ENCODE assay signal across 8 mouse cellular contexts in genomic region chr4:137994562-137995336, GRCm38 (mm10). TPM values are rescaled to one million over a fixed set of nuclear protein-coding genes. Genes with fewer than 3 reads are reported as not detected.
DNase-seq lines count a peak whose midpoint lies in the region; ATAC-seq lines count a peak whose summit lies in the region.

No protein-coding gene starts in this region.

- ATAC-seq in forebrain, embryonic 13.5 days = no peak
- no peak for ATAC-seq in limb, embryonic 13.5 days (ENCODE audit: low FRiP score, low read depth)
- no peak for ATAC-seq in neural tube, embryonic 12.5 days (ENCODE audit: low FRiP score, low read depth)
- ATAC-seq in activated CD4-positive, CD25-positive, alpha-beta regulatory T cell, adult 4 months = no peak

- H3K4me3 ChIP-seq in forebrain, embryonic 13.5 days = peak overlapping the region; percentile 98
- H3K4me3 ChIP-seq in limb, embryonic 13.5 days = peak overlapping the region; percentile 95
- peak overlapping the region; percentile 91 for H3K4me3 ChIP-seq in neural tube, embryonic 12.5 days

- peaks cover 32% of the 10 kb centered on the region for H3K36me3 ChIP-seq in forebrain, embryonic 13.5 days (ENCODE audit: poor library complexity, severe bottlenecking)
- peaks cover 39% of the 10 kb centered on the region for H3K36me3 ChIP-seq in limb, embryonic 13.5 days
- peaks cover 29% of the 10 kb centered on the region for H3K36me3 ChIP-seq in neural tube, embryonic 12.5 days

- H3K27ac ChIP-seq in forebrain, embryonic 13.5 days = peak overlapping the region; percentile 96; the same call in 1 of the 2 replicates
- 0 out of 2 replicates have a peak overlapping the region, but pooled peaks have one; percentile 95 for H3K27ac ChIP-seq in limb, embryonic 13.5 days
- no peak overlapping the region for H3K27ac ChIP-seq in neural tube, embryonic 12.5 days

- peaks cover 39% of the 10 kb centered on the region for H3K4me1 ChIP-seq in forebrain, embryonic 13.5 days
- peaks cover 33% of the 10 kb centered on the region for H3K4me1 ChIP-seq in limb, embryonic 13.5 days
- peaks cover 35% of the 10 kb centered on the region for H3K4me1 ChIP-seq in neural tube, embryonic 12.5 days

- H3K27me3 ChIP-seq in forebrain, embryonic 13.5 days = no peaks in the 10 kb centered on the region
- peaks cover 10% of the 10 kb centered on the region for H3K27me3 ChIP-seq in limb, embryonic 13.5 days
- no peaks in the 10 kb centered on the region for H3K27me3 ChIP-seq in neural tube, embryonic 12.5 days (replicated peaks)

- H3K9ac ChIP-seq in forebrain, embryonic 13.5 days = peak overlapping the region; percentile 100
- H3K9ac ChIP-seq in limb, embryonic 13.5 days = peak overlapping the region; percentile 96
- peak overlapping the region; percentile 99 for H3K9ac ChIP-seq in neural tube, embryonic 12.5 days

- 49% methylated on average over 12 of the region's 12 CpGs for WGBS in forebrain, embryonic 13.5 days
- 40% methylated on average over 12 of the region's 12 CpGs for WGBS in limb, embryonic 13.5 days
- 45% methylated on average over 12 of the region's 12 CpGs for WGBS in neural tube, embryonic 12.5 days

- peak overlapping the region; percentile 84 for H3K4me2 ChIP-seq in forebrain, embryonic 13.5 days
- H3K4me2 ChIP-seq in limb, embryonic 13.5 days (replicated peaks) = peak overlapping the region; percentile 83
- peak overlapping the region; percentile 84 for H3K4me2 ChIP-seq in neural tube, embryonic 12.5 days (replicated peaks)

- no peaks in the 10 kb centered on the region for H3K9me3 ChIP-seq in forebrain, embryonic 13.5 days (replicated peaks)
- no peaks in the 10 kb centered on the region for H3K9me3 ChIP-seq in limb, embryonic 13.5 days
- H3K9me3 ChIP-seq in neural tube, embryonic 12.5 days = no peaks in the 10 kb centered on the region

- peak; percentile 61 to 70 for DNase-seq in spleen, postnatal 36 days (ENCODE audit: low spot score in 2 of 2)
- no peak for DNase-seq in spleen, postnatal 10 days (ENCODE audit: low spot score in 2 of 2)
- no peak for DNase-seq in adipocyte (ENCODE audit: low spot score)
- no peak for DNase-seq in right cerebral cortex, postnatal 36 days (ENCODE audit: low spot score in 2 of 2)

RNA-seq across cellular contexts. Expression of gene Eif4g3, which starts 1.9 kb away (rescaled TPM):
- polyA plus RNA-seq in forebrain, embryonic 13.5 days (2015; fragmentation: Nextera tagmentation; extraction: Ambion mirVana) = 43.9 and 46.2 TPM in 2 replicates
- polyA plus RNA-seq in limb, embryonic 13.5 days (2015; fragmentation: Nextera tagmentation; extraction: Ambion mirVana) = 38.4 and 38.6 TPM in 2 replicates
- 60.4 and 60.5 TPM in 2 replicates for polyA plus RNA-seq in neural tube, embryonic 12.5 days (2016; fragmentation: Nextera tagmentation; extraction: Ambion mirVana)
- polyA plus RNA-seq in activated CD4-positive, CD25-positive, alpha-beta regulatory T cell, adult 4 months (2017; shearing (Covaris generic)) = 10 to 100 TPM; 35.4 to 42.5 TPM

Comparison
In these comparisons a context has a peak if more than half of its experiments do, and no peak if none do; other contexts are left out.
1. DNase-seq: peak in spleen, postnatal 36 days (2 of 2); none in spleen, postnatal 10 days (0 of 2), adipocyte (single experiment) and right cerebral cortex, postnatal 36 days (0 of 2).
2. Peak in every context shown above with its lines, with median percentiles within 50 percentile points of each other: H3K4me2 ChIP-seq, H3K4me3 ChIP-seq and H3K9ac ChIP-seq.